Mouse (Mus musculus): Measurements from ENCODE around the gene Slc13a3. TPM values are rescaled to one million over a fixed set of nuclear protein-coding genes. Genes with fewer than 3 reads are reported as not detected.
A peak's percentile ranks its signal among the peaks of the same experiment; 100 is the strongest.
"Not testable (repeated sequence)": the region's sequence is repeated elsewhere in the genome, so short reads cannot be mapped to it uniquely, and the experiment has no call there.

Slc13a3 gene
- polyA plus RNA-seq (2017; shearing (Covaris generic)): under 1 TPM in 1 of 2 experiments, not detected in 1; 0.32 TPM

DNA sequence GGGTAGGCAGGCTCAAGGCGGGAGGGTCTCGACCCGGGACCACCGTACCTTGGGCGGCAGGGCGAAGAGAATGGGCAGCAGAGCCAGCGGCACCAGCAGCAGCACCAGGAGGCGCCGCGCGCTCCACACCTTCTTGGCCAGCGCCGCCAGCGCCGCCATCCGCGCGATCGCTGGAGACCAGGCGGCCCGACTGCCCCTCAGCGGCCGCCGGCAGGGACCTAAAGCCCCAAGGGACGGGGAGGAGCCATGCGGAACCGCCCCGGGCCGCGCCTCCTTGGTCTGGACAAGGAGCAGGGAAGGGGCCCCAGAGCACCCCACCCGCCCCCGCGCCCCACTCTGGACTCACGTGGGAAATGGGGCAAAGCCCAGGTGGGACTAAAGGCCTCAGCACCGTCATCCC, at the start of gene Slc13a3:
Slc13a3 (minus strand) TSS at position 228 of the 400 bp plus-strand sequence.
- no peak for ATAC-seq

DNA sequence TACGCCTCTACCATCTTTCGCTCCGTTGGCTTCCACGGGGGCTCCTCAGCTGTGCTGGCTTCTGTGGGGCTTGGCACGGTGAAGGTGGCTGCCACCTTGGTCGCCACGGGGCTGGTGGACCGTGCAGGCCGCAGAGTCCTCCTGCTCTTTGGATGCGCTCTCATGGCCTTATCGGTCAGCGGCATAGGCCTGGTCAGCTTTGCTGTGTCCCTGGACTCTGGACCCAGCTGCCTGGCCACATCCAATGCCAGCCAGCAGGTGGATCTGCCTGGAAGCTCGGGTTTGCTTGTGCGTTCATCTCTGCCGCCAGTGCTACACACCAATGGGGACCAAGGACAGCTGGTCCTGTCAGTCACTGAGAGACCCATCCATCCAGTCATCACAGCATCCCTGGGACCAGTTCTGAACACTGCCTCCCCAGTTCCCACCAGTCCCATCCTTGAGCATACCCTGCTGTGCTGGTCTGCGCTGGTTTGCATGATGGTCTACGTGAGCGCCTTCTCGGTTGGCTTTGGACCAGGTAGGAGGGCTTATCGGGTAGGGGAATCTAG, 42.2 kb upstream of the Slc13a3 start:
- no peak for ATAC-seq

DNA sequence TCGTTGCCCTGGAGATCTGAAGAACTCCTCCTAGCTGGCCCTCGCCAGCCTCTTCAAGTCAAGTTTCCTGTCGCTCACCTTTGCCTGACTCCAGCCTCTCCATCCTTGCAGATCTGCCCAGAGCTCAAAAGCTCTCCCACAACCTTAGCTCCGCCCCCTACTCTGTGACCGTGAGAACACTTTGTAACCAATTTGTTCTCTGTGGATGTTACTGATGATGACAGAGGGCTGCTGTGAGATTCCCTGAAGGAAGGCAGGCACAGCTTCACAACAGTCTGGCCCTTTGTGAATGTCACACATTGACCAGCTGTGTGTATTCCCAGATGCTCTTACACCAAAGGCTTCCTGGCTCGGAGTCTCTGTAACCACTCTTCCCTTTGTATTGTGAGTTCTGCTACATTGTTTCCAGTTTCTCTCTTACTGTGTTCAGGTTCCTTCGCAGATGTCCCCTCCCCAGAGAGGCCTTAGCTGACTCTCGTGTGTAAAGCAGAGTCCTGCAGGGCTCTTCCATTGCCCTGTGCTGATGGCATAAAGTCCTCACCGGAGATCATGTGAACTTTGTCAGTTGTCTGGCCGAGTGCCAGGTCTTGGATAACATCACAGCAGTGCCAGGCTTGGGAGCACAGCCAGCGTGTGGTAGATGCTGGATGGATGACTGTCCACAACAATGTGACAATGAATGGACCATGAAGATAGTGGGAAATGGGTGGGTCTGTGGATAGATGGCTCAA, 40.0 kb upstream of the Slc13a3 start:
- ATAC-seq: no peak

DNA sequence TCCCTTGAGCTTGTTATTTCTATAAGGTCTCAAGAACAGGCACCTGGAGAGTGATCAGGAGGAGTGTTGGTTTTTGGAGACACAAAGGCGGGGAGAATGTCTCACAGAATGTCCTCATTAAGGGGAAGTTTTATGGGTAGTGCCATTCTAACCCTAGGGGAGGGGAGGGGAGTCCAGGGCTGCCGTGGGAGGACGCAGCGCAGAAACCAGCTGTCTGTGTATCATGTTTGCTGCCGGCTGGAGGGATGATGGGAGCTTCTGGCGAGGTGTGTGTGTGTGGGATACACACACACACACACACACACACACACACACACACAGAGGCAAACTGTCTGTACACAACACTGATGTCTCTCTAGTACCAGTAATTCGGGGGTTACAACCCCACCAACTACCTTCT, 39.4 kb upstream of the Slc13a3 start:
- no peak for ATAC-seq

DNA sequence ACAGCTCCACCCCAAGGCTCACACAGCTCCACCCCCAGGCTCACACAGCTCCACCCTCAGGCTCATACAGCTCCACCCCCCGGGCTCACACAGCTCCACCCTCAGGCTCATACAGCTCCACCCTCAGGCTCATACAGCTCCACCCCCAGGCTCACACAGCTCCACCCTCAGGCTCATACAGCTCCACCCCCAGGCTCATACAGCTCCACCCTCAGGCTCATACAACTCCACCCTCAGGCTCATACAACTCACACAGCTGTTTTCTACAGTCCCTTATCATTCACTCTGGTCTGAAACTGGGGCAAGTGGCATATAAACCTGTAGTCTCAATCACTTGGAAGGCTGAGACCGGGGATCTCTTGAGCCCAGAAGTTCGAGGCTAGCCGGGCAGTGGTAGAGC, 38.5 kb upstream of the Slc13a3 start:
- ATAC-seq: not testable (repeated sequence)

DNA sequence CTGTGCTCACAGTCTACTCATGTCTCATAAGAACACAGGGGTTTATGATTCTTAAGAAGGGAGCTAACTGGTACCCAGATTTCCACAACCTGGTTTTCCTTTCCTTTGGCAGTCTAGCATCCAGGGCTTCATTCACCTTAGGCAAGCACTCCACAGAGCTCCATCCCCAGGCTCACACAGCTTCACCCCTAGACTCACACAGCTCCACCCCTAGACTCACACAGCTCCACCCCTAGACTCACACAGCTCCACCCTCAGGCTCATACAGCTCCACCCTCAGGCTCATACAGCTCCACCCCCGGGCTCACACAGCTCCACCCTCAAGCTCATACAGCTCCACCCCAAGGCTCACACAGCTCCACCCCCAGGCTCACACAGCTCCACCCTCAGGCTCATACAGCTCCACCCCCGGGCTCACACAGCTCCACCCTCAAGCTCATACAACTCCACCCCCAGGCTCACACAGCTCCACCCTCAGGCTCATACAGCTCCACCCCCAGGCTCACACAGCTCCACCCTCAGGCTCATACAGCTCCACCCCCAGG, 38.0 kb upstream of the Slc13a3 start:
- ATAC-seq: not testable (repeated sequence)

DNA sequence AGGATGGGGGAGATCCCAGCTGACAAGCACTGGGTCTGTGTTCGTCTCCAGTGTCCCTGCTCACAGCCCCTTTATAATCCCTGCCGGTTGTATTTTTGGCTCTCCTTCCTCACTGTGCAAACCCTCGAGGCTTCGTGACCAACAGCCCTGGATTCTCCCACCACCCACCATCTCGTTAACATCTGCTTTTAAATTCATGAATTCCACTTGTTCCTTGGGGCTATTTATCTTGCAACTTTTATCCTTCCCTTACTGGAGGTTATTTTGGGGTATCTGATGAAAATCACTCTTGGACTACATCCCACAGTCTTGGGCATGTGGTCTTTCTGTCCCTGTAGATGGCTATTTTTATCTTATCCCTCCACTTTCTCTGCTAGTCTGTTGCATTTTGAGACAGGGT, 37.4 kb upstream of the Slc13a3 start:
- ATAC-seq: no peak

DNA sequence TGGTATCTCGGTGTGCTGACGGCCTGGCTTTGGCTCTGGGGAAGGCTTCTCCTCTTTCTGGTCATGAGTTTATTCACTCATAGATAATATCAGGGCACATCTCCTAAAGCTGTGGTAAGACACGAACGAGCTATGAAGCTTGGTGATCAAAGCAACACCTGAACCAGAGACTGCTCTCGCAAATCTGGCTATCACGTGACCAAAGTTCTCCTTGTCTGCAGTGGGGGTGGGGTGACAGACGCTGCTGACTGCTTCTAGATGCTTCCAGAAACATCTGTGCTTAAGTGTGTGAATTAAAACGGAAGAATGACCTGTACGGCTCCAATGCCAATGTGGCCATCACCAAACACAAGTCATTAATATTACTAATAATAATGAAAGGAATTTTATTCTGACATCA, 36.7 kb upstream of the Slc13a3 start:
- no peak for ATAC-seq

DNA sequence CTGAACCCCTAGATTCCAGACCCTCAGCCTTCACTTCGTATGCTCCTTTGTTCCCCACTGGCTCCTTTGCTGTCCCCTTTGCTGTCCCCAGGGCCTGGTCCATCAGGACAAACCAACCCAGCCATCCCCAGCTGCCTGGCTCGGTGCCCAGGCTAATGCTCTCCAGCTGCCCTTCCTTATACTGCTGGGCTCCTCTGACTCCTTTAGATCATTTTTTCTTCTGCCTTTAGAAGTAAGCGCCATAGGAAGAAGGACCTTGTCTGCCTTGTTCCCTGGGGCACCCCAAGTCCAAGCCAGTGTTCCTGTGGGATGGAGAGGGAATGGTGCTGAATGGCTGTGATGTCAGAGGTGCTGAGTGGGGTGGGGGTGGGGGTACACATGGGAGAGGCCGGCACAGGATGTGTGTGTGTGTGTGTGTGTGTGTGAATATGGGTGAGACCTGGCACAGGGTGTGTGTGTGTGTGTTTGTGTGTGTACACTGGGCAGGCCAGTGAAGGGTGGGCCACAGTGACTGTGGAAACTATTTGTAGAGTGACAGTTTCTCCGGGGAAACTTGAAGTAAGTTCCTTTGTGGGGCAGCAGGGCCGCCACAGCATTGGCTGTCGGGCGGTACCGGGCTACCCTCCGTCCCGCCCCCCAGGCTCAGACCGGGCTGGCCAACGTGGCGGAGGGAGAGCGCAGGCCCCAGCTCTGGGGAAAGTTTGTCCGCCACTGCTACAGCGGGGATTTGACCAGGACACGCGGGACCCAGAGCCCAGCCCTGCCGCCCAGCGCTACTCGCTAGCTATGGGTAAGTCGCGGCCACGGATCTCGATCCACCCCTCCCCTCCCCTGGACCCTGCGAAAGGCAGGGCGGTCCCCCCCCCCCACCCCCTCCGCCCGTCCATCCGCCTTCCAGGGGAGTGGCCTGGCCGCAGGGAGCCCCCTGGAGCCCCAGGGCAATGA, 30.5 kb upstream of the Slc13a3 start, which contains the start of gene Slc2a10:
Slc2a10 (plus strand) TSS at position 529 of the 945 bp plus-strand sequence.
- ATAC-seq: no peak

DNA sequence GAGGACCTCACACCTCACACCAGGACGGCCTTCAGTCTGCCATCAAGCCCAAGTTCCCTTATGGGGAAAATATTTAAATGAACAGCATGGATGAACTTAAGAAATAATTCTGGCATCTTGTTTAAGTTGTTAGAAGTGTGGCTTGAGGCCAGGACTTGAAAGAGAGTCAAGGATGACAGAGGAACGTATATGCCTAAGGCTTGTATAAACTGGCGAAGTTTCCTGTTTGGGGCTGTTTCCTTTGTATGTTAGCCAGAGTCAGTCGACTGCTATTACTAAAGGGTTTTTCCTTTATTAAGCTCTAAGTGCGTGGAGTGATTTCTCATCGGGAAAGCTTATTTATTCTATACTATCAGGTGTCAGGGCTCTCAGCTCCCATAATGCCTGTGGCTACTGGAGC, 25.8 kb upstream of the Slc13a3 start:
- ATAC-seq: no peak

DNA sequence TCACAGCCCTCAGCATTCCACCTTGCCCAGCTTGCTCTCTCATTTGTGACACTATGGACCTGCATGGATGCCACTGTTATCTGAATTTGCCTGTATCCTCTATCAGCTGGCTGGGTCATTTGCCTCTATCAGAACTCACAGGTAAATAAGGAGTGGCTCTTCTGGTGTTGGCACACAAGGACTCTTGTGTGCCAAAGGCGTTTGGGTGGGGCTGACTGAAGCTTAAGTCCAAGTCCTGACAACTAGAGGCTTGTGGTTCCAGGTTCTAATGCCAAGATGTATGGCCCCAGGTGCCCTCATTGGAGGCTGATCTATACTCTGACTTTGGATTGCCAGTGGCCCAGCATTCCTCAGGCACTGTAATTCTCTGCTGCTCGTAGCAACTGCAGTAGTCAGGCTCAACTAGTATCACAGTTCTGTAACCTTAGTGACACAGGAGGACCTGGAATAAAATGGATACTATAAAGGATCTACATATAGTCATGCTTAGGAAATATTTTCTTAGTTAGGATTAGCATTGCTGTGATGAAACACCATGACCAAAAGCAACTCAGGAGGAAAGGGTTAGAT, 24.8 kb upstream of the Slc13a3 start:
- ATAC-seq: no peak

DNA sequence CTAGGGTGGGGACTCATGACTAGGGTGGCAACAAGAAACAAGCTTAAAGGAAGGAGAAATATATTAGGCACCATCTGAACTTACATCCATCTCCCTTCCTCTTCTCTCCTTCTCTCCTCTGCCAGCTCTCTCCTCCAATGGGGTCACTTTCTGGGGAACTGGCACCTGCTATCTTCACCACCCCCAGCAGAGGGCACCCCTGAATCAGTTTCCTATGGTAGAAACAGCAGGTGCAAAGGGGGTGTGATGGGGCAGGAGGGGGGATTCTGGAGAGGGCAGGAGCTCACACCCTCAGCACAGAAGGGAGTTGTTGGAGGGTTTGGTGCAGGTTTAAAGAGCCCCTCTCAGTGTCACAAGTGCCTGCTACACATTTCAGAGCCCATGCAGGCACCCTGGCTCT, 23.2 kb upstream of the Slc13a3 start:
- ATAC-seq: no peak

DNA sequence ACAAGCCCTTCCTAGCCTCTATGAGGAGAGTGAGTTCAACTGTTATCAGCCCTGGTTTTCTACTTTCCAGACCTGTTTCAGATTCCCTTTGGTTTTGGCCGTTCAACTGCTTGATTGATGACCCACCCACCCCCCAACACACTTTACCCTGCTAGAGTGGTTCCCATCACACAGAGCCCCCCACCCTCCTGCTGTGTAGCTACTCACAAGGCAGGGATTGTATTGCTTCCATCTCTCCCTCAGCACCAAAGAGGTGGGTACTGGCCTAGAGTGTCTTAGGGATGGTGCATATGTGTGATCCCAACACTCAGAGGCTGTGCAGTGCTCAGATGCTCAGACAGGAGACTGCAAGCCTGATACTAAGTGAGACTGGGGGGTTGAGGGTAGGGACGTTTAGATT, 21.5 kb upstream of the Slc13a3 start:
- no peak for ATAC-seq

DNA sequence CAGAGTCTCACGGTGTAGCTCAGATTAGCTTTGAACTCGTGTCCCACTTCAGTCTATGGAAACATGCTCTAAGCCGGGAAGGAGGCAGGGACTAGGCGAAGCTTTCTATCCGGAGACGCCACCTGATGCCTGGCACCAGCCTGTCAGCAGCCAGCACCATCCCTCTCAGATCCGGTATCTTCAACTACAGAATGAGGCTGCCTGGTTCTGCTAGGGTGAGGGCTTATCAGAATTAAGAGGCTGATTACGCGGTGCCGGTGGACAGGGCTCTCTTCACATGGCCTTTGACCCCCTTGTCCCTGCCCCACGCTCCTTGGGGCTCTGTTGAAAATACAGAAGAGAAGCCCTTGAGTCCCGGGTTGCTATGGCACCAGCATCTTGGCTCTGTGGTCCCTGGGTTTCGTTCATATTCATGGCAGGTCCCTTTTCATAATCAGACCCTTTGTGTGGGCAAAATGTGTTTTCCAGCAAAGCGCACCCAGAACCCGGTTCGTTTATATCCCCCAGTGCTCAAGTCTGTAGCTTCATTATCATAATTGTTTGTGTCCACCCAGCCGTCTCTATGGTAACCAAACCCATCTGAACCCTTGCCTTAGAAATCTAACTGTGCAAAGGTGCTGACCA, 20.7 kb upstream of the Slc13a3 start:
- peak; percentile 21 for ATAC-seq

DNA sequence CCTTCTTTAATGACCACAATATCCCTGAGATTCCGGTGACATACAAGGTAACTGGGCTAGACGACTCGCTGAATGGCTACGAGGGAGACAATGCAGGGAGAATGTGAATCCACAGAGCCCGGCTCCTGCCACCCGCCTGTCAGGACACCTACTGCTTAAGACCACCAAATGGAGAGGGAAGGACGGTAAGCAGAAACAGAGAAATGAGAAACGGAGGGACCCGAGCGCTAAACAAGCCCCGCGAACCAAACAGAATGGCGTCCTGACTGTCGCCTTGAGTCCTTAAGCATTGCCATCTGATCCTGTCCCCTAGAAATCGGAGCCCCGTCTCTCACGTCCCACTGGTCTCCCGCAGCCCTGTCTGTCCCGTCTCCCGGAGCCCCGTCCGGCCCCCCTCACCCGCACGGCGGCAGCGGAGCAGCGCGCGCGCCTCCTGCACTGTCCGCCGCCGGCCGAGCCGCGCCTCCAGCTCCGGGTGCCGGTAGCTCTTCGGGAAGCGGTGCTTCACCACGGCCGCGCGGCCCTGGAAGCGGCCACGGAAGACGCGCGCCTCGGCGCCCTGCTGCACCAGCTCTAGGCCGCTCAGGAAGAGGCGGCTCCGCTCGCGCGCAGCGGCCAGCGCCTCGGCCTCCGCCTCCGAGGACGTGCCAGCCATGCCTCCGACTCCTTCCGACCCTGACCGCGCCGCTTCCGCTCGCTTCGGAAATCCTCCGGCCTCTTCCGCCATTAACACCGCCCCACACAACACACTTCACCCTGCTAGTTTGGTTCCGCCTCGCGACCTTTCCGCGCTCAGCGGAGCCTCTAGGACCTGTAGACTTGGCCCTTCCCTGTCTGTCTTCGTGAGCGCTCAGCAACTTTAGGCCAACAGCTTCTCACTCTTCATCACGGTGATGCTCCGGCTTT, 19.9 kb upstream of the Slc13a3 start, which contains the start of gene Trp53rka:
Trp53rka (minus strand) TSS at position 677 of the 906 bp plus-strand sequence.
- ATAC-seq: peak; percentile 81

DNA sequence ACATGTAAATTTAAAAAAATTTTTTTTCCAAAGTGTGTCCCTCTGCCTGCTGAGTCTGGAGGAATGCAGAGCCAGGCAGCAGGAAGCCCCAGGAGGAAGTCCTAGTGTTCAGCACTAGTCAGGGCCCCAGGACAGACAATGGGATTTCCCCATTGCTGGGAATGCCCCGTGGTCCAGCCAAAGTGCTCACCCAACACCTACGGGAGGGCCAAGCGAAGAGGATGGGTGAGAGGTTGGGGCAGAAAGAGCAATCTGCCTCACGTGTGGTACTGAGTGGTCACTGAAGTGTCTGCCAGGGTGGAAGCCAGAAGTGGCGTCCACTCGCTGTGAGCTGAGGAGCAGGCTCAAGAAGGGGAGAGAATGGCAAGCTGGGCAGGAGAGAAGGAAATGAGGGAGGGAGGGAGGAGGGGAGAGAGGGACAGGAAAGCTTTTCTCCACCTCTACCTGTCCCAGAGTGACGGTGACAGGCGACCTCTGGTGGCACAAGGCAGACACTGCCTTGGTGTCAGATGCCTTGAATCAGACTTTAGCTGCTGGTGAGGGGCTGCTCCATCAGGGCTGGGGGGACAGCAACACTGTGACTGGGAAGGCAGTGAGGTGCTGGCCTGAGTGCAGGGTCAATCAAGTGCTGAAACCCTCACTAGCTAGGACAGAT, 14.0 kb upstream of the Slc13a3 start:
- ATAC-seq: peak; percentile 75

DNA sequence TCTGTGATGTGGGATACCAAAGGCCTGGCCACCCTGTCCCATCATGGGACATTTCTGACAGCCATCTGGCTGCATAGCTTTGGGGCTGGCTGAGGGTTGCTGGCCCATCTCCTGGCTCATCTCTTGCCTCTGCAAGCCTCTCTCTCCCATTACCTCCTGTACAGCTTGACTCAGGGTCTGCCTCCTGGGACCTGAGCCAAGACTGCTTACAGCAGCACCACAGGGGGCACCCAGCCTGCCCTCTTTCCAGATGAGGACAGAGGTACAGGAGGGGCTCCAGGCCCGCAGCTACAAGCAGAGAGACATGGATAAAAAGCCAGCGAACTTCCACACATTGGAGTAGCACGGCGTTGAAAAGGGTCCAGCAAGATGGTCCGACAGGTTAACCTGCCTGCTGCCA, 13.4 kb upstream of the Slc13a3 start:
- ATAC-seq: no peak

DNA sequence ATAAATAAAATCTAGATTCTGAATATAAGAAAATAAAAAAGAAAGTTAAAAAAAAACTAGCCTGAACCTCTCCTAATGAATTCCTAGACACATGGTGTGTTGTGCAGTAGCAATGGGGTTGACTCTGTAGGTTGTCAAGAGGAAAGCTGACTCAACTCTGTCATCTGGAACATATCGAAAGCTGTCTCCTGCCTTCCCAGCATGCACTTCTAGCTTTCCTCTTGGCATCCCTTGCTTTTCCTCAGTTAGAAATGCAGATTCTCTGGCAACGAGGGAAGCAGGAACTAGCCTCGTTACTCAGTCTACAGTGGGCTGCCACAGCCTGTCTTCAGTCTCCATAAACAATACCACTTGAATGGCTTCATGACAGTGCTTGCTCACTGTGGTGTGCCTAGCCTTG, 12.8 kb upstream of the Slc13a3 start:
- no peak for ATAC-seq

DNA sequence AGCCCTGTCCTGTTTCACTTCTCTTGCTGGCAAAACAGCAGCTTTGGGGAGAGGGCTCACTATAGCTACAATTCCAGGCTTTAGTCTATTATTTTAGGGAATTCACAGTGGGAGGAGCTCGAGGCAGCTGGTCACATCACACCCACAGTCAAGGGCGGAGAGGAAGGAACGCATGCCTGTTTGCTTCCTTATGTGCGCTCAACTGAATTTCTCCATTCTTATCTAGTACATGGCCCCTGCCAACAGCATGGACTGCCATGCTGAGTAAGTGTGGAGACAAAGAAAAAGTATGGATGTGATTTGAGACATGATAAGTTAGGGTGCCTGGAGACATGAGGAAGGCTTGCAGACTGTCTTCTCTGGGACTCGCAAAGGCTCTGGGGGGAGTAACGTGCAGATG, 11.1 kb upstream of the Slc13a3 start:
- ATAC-seq: no peak

DNA sequence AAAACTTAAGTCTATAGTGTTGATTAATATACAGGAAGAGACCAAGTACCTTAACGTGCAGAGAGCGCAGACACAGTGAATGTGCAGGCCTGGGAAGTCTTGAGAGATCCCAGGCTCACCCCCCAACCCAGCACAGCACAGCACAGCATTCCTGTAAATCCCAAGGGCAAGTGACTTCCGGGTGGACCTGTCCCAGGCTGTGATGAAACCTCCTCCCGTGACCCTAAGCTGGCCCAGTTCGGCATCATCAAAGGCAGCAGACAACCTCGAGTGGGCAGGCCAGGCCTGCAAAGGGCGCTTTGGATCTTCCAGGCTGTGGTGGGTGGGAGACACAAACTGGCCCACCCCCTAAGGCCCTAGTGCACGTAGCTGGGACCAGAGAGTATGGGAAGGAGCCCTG, 9.0 kb upstream of the Slc13a3 start:
- no peak for ATAC-seq
